Mouse (Mus musculus): ENCODE data around the gene Kremen1. TPM values are rescaled to one million over a fixed set of nuclear protein-coding genes. Genes with fewer than 3 reads are reported as not detected.

Kremen1 gene
- 22.2 and 34.9 TPM in 2 replicates for polyA plus RNA-seq (2012; rRNA removed; ENCODE audit: low replicate concordance)

DNA sequence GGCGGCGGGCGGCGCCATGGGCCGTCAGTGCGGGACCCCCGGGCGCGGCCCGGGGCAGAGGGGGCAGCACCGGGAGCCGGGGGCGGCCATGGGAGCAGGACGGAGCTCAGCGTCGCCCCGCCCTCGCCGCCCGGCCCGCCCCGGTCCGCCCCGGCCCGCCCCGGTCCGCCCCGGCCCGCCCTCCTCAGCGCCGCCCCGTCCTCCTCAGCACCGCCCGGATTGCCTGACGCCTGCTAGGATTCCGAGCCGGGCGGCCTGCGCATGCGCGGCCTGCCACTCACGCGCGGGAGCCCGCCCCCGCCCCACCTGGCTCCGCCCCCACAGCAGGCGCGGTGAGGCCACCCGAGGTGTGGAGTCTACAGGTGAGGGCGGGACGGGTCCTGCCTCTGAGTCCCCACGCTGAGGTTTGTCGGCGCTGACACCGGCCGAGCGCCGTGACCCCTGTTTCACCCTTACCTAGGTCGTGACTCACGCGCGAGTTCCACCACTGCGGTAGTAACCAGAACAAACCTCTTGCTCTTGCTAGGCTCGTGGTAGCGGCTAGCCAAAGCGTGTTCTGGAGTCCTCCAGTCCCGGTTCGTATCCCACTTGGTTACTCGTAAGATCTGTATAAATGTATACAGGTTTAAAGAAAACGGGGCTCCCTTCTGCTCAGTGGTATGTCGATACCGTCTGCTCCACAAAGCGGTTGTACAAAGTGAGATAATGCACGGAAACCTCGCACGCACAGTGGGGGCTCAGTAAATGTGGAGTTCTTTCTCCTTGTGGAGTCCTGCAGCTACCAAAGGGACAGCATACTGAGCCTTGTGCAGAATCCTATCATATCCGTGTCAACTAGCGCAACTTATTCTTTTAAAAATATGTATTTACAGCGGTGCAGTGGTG lies at the start of gene Kremen1:
Kremen1 (minus strand) TSS at position 51 of the 885 bp plus-strand sequence.

GRCm38 (mm10) chr11:5151680-5152337 lies 109.5 kb downstream of the Kremen1 start, which contains the start of gene Emid1:
Gene Emid1, minus strand, starts transcription at chr11:5152257.

Other genes with a start within 250 kb of the Kremen1 start
- gene Rasl10a, start 203.4 kb downstream of the Kremen1 start, polyA plus RNA-seq (2012; rRNA removed; ENCODE audit: low replicate concordance) = 1.6 and 7.2 TPM in 2 replicates
- gene Gas2l1, start 196.2 kb downstream of the Kremen1 start, polyA plus RNA-seq (2012; rRNA removed; ENCODE audit: low replicate concordance) = 85.7 and 101 TPM in 2 replicates
- gene Rhbdd3, start 162.6 kb downstream of the Kremen1 start, polyA plus RNA-seq (2012; rRNA removed; ENCODE audit: low replicate concordance) = 37.1 and 38.6 TPM in 2 replicates
- 188 and 363 TPM in 2 replicates for gene Ewsr1, start 162.3 kb downstream of the Kremen1 start, polyA plus RNA-seq (2012; rRNA removed; ENCODE audit: low replicate concordance)
- gene Emid1, start 109.3 kb downstream of the Kremen1 start, polyA plus RNA-seq (2012; rRNA removed; ENCODE audit: low replicate concordance) = 4.0 and 57.9 TPM in 2 replicates
- 3.6 and 14.0 TPM in 2 replicates for gene Znrf3, start 183.3 kb upstream of the Kremen1 start, polyA plus RNA-seq (2012; rRNA removed; ENCODE audit: low replicate concordance)

Measured in subcutaneous adipose tissue, adult 2 months (tissue).